25 mouse cellular contexts compared by ENCODE assay signal in the genomic region with DNA sequence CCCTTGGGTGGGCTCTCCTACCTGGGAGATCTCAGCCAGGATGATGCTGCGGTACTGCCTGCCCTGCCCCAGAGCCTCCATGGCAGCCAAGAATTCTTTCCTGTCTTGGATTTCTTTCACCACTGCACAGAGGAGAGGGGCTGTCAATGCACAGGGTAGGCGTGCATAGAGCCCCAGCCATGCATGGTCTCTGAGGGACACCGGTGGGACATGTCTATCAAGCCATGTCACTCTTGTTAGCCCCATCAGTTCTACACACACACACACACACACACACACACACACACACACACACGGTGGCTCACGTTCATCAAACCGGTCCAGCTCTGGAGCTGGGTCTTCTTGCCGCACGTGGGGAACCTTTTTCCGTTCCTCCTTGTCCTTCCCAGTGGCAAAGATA. TPM values are rescaled to one million over a fixed set of nuclear protein-coding genes. Genes with fewer than 3 reads are reported as not detected.
DNase-seq lines count a peak whose midpoint lies in the region; ATAC-seq and TF ChIP-seq lines count a peak whose summit lies in the region.
"Had no signal": no experiment of that assay in that cellular context is flagged by ENCODE, and none has a peak within 500 bp of the region (broad histone marks: within the 10 kb centered on the region; RNA-seq: fewer than 3 reads in every experiment).

No protein-coding gene starts in this region.

- intact Hi-C loops in gastrocnemius, postnatal 14 days (cut with DNase I; ENCODE audit: low total_unique reads), result no loop called here

- peaks cover 35% of the 10 kb centered on the region for H3K36me3 ChIP-seq in hindbrain, embryonic 15.5 days
- peaks cover 39% of the 10 kb centered on the region for H3K36me3 ChIP-seq in hindbrain, embryonic 13.5 days
- peaks cover 29% of the 10 kb centered on the region; the same call in 1 of the 2 replicates for H3K36me3 ChIP-seq in kidney, postnatal 0 days (ENCODE audit: insufficient read depth, low read length)
- H3K36me3 ChIP-seq in embryonic facial prominence, embryonic 13.5 days, result peaks cover 45% of the 10 kb centered on the region
- H3K36me3 ChIP-seq in limb, embryonic 13.5 days, result peaks cover 43% of the 10 kb centered on the region

- no peaks in the 10 kb centered on the region for H3K9me3 ChIP-seq in hindbrain, embryonic 15.5 days
- no peaks in the 10 kb centered on the region for H3K9me3 ChIP-seq in hindbrain, embryonic 13.5 days
- H3K9me3 ChIP-seq in kidney, postnatal 0 days (replicated peaks; ENCODE audit: low read length), result no peaks in the 10 kb centered on the region
- H3K9me3 ChIP-seq in embryonic facial prominence, embryonic 13.5 days, result no peaks in the 10 kb centered on the region
- H3K9me3 ChIP-seq in limb, embryonic 13.5 days, result no peaks in the 10 kb centered on the region
- H3K9me3 ChIP-seq: forebrain, embryonic 13.5 days; heart, embryonic 10.5 days; hindbrain, embryonic 10.5 days; lung, embryonic 15.5 days; neural tube, embryonic 13.5 days had no signal

- peak; percentile 8; the same call in 1 of the 2 replicates for ATAC-seq in hindbrain, embryonic 15.5 days (ENCODE audit: low FRiP score, low read depth)
- ATAC-seq in hindbrain, embryonic 13.5 days (ENCODE audit: low FRiP score), result no peak
- ATAC-seq in kidney, postnatal 0 days (replicated peaks; ENCODE audit: low FRiP score, low read depth), result no peak
- ATAC-seq in embryonic facial prominence, embryonic 13.5 days (ENCODE audit: insufficient number of reproducible peaks, insufficient read depth, low FRiP score, low TSS enrichment, low read depth), result 0 out of 2 replicates have a peak, but pooled peaks have one; percentile 50
- peak; percentile 42; the same call in 1 of the 2 replicates for ATAC-seq in limb, embryonic 13.5 days (ENCODE audit: low FRiP score, low read depth)
- ATAC-seq in monocyte, adult 5-6 weeks (replicated peaks; ENCODE audit: insufficient number of reproducible peaks, low FRiP score, low TSS enrichment, poor library complexity, severe bottlenecking), result no peak
- ATAC-seq: forebrain, embryonic 13.5 days; inflammation-experienced regulatory T-cells, adult 6 months; Patski had no signal

- no peak for DNase-seq in kidney, postnatal 0 days (ENCODE audit: low spot score)
- DNase-seq in kidney, adult 11 months, result no peak
- no peak for DNase-seq in gastrocnemius, postnatal 14 days
- DNase-seq: adrenal gland, postnatal 36 days; cerebellum, adult 9-10 months; kidney, postnatal 10 days; right cerebral cortex, postnatal 25 days; spleen, adult 18-20 months had no signal

- TF ChIP-seq CTCF in kidney, postnatal 0 days (IDR thresholded peaks at IDR 0.05; ENCODE audit: low read depth), result no peak

- H3K4me2 ChIP-seq in hindbrain, embryonic 15.5 days, result no peak overlapping the region
- no peak overlapping the region for H3K4me2 ChIP-seq in hindbrain, embryonic 13.5 days
- H3K4me2 ChIP-seq in kidney, postnatal 0 days (ENCODE audit: low read length), result no peak overlapping the region
- no peak overlapping the region for H3K4me2 ChIP-seq in embryonic facial prominence, embryonic 13.5 days
- no peak overlapping the region for H3K4me2 ChIP-seq in limb, embryonic 13.5 days (replicated peaks)
- H3K4me2 ChIP-seq: forebrain, embryonic 13.5 days; lung, embryonic 15.5 days; midbrain, embryonic 11.5 days; neural tube, embryonic 13.5 days had no signal

- H3K9ac ChIP-seq in hindbrain, embryonic 15.5 days, result no peak overlapping the region
- no peak overlapping the region for H3K9ac ChIP-seq in hindbrain, embryonic 13.5 days
- no peak overlapping the region for H3K9ac ChIP-seq in kidney, postnatal 0 days (ENCODE audit: low read depth, low read length)
- no peak overlapping the region; the same call in 1 of the 2 replicates for H3K9ac ChIP-seq in embryonic facial prominence, embryonic 13.5 days
- H3K9ac ChIP-seq in limb, embryonic 13.5 days, result no peak overlapping the region
- H3K9ac ChIP-seq: forebrain, embryonic 13.5 days; liver, embryonic 14.5 days; lung, embryonic 15.5 days; neural tube, embryonic 13.5 days had no signal

- H3K4me3 ChIP-seq in hindbrain, embryonic 15.5 days, result no peak overlapping the region
- no peak overlapping the region for H3K4me3 ChIP-seq in hindbrain, embryonic 13.5 days
- H3K4me3 ChIP-seq in kidney, postnatal 0 days (replicated peaks; ENCODE audit: low read depth, low read length), result no peak overlapping the region
- no peak overlapping the region for H3K4me3 ChIP-seq in embryonic facial prominence, embryonic 13.5 days
- H3K4me3 ChIP-seq in limb, embryonic 13.5 days, result no peak overlapping the region
- H3K4me3 ChIP-seq: erythroblast, embryonic 14.5 days; forebrain, embryonic 13.5 days; heart, embryonic 10.5 days; hindbrain, embryonic 10.5 days; layer of hippocampus, adult 2 months; lung, embryonic 15.5 days; neural tube, embryonic 13.5 days had no signal

- no peaks in the 10 kb centered on the region for H3K27me3 ChIP-seq in hindbrain, embryonic 15.5 days
- 0 out of 2 replicates have a peak, but pooled peaks cover 2% of the 10 kb centered on the region for H3K27me3 ChIP-seq in hindbrain, embryonic 13.5 days
- H3K27me3 ChIP-seq in kidney, postnatal 0 days (ENCODE audit: insufficient read depth, low read length), result no peaks in the 10 kb centered on the region
- no peaks in the 10 kb centered on the region; the same call in 1 of the 2 replicates for H3K27me3 ChIP-seq in embryonic facial prominence, embryonic 13.5 days
- peaks cover 5% of the 10 kb centered on the region; the same call in 1 of the 2 replicates for H3K27me3 ChIP-seq in limb, embryonic 13.5 days
- H3K27me3 ChIP-seq: forebrain, embryonic 13.5 days; lung, embryonic 15.5 days; neural tube, embryonic 13.5 days; Patski had no signal

- WGBS in hindbrain, embryonic 15.5 days, result 73% methylated on average over 9 of the region's 9 CpGs
- WGBS in hindbrain, embryonic 13.5 days, result 73% methylated on average over 9 of the region's 9 CpGs
- WGBS in kidney, postnatal 0 days, result 67% methylated on average over 9 of the region's 9 CpGs
- WGBS in embryonic facial prominence, embryonic 13.5 days, result 70% methylated on average over 9 of the region's 9 CpGs
- 70% methylated on average over 9 of the region's 9 CpGs for WGBS in limb, embryonic 13.5 days

- no peak overlapping the region for H3K27ac ChIP-seq in hindbrain, embryonic 15.5 days (replicated peaks)
- H3K27ac ChIP-seq in hindbrain, embryonic 13.5 days, result no peak overlapping the region
- H3K27ac ChIP-seq in kidney, postnatal 0 days, result peak overlapping the region; percentile 42; the same call in 1 of the 2 replicates
- no peak overlapping the region for H3K27ac ChIP-seq in embryonic facial prominence, embryonic 13.5 days
- peak overlapping the region; percentile 69 for H3K27ac ChIP-seq in limb, embryonic 13.5 days
- H3K27ac ChIP-seq: forebrain, embryonic 13.5 days; heart, embryonic 10.5 days; hindbrain, embryonic 10.5 days; liver, embryonic 14.5 days; lung, embryonic 15.5 days; neural tube, embryonic 13.5 days had no signal

- peaks cover 3% of the 10 kb centered on the region for H3K4me1 ChIP-seq in hindbrain, embryonic 15.5 days (replicated peaks)
- H3K4me1 ChIP-seq in hindbrain, embryonic 13.5 days (replicated peaks), result peaks cover 3% of the 10 kb centered on the region
- peaks cover 13% of the 10 kb centered on the region; the same call in 1 of the 2 replicates for H3K4me1 ChIP-seq in kidney, postnatal 0 days (replicated peaks; ENCODE audit: insufficient read depth, low read length)
- H3K4me1 ChIP-seq in embryonic facial prominence, embryonic 13.5 days, result peaks cover 10% of the 10 kb centered on the region
- H3K4me1 ChIP-seq in limb, embryonic 13.5 days, result peaks cover 20% of the 10 kb centered on the region

RNA-seq across cellular contexts. Expression of gene Polr2f, which starts 5.5 kb away (rescaled TPM):
- polyA plus RNA-seq in hindbrain, embryonic 15.5 days (2015; fragmentation: Nextera tagmentation; extraction: Ambion mirVana), result 253 and 258 TPM in 2 replicates
- 263 and 295 TPM in 2 replicates for polyA plus RNA-seq in hindbrain, embryonic 13.5 days (2015; fragmentation: Nextera tagmentation; extraction: Ambion mirVana)
- polyA plus RNA-seq in kidney, postnatal 0 days (2015; fragmentation: Nextera tagmentation; extraction: Ambion mirVana), result 314 and 321 TPM in 2 replicates
- 348 and 353 TPM in 2 replicates for polyA plus RNA-seq in embryonic facial prominence, embryonic 13.5 days (2015; fragmentation: Nextera tagmentation; extraction: Ambion mirVana)
- 293 and 294 TPM in 2 replicates for polyA plus RNA-seq in limb, embryonic 13.5 days (2015; fragmentation: Nextera tagmentation; extraction: Ambion mirVana)
- 10 to 100 TPM; 62.4 to 74.9 TPM for total RNA-seq in gastrocnemius, postnatal 14 days (2021)
- 26.5 to 98.4 TPM (median 53.0 TPM) in 3 replicates for total RNA-seq in monocyte, adult 5-6 weeks (2017)

RNA-seq across cellular contexts. Expression of gene 1700088E04Rik, which starts 5.7 kb away (rescaled TPM):
- polyA plus RNA-seq in hindbrain, embryonic 15.5 days (2015; fragmentation: Nextera tagmentation; extraction: Ambion mirVana), result 17.2 and 22.0 TPM in 2 replicates
- 15.3 and 22.1 TPM in 2 replicates for polyA plus RNA-seq in hindbrain, embryonic 13.5 days (2015; fragmentation: Nextera tagmentation; extraction: Ambion mirVana)
- 12.9 and 15.2 TPM in 2 replicates for polyA plus RNA-seq in kidney, postnatal 0 days (2015; fragmentation: Nextera tagmentation; extraction: Ambion mirVana)
- polyA plus RNA-seq in embryonic facial prominence, embryonic 13.5 days (2015; fragmentation: Nextera tagmentation; extraction: Ambion mirVana), result 9.7 and 10.2 TPM in 2 replicates
- 5.6 and 7.5 TPM in 2 replicates for polyA plus RNA-seq in limb, embryonic 13.5 days (2015; fragmentation: Nextera tagmentation; extraction: Ambion mirVana)
- 1 to 10 TPM in 1 of 2 experiments, under 1 TPM in 1; 0.43 to 1.1 TPM for total RNA-seq in gastrocnemius, postnatal 14 days (2021)
- total RNA-seq in monocyte, adult 5-6 weeks (2017), result not detected in 3 replicates
- total RNA-seq: granulocyte monocyte progenitor cell, adult 5-6 weeks had no signal
- polyA plus RNA-seq: erythroblast, embryonic 14.5 days had no signal

RNA-seq across cellular contexts. Expression of gene Micall1, which starts 26.6 kb away (rescaled TPM):
- polyA plus RNA-seq in hindbrain, embryonic 15.5 days (2015; fragmentation: Nextera tagmentation; extraction: Ambion mirVana), result 12.4 and 15.0 TPM in 2 replicates
- polyA plus RNA-seq in hindbrain, embryonic 13.5 days (2015; fragmentation: Nextera tagmentation; extraction: Ambion mirVana), result 8.7 and 10.3 TPM in 2 replicates
- 5.9 and 6.6 TPM in 2 replicates for polyA plus RNA-seq in kidney, postnatal 0 days (2015; fragmentation: Nextera tagmentation; extraction: Ambion mirVana)
- 12.8 and 13.8 TPM in 2 replicates for polyA plus RNA-seq in embryonic facial prominence, embryonic 13.5 days (2015; fragmentation: Nextera tagmentation; extraction: Ambion mirVana)
- polyA plus RNA-seq in limb, embryonic 13.5 days (2015; fragmentation: Nextera tagmentation; extraction: Ambion mirVana), result 8.9 and 10.6 TPM in 2 replicates
- 10 to 100 TPM; 14.4 to 15.8 TPM for total RNA-seq in gastrocnemius, postnatal 14 days (2021)
- 12.9 to 26.3 TPM (median 16.2 TPM) in 3 replicates for total RNA-seq in monocyte, adult 5-6 weeks (2017)

RNA-seq across cellular contexts. Expression of gene Sox10, which starts 29.7 kb away (rescaled TPM):
- 8.2 and 8.9 TPM in 2 replicates for polyA plus RNA-seq in hindbrain, embryonic 15.5 days (2015; fragmentation: Nextera tagmentation; extraction: Ambion mirVana)
- polyA plus RNA-seq in hindbrain, embryonic 13.5 days (2015; fragmentation: Nextera tagmentation; extraction: Ambion mirVana), result 6.6 and 8.1 TPM in 2 replicates
- 0.23 and 0.25 TPM in 2 replicates for polyA plus RNA-seq in kidney, postnatal 0 days (2015; fragmentation: Nextera tagmentation; extraction: Ambion mirVana)
- polyA plus RNA-seq in embryonic facial prominence, embryonic 13.5 days (2015; fragmentation: Nextera tagmentation; extraction: Ambion mirVana), result 8.0 and 11.6 TPM in 2 replicates
- 5.9 and 6.3 TPM in 2 replicates for polyA plus RNA-seq in limb, embryonic 13.5 days (2015; fragmentation: Nextera tagmentation; extraction: Ambion mirVana)
- 1 to 10 TPM; 2.3 to 6.5 TPM for total RNA-seq in gastrocnemius, postnatal 14 days (2021)
- total RNA-seq in monocyte, adult 5-6 weeks (2017), result not detected in 3 replicates
- total RNA-seq: granulocyte monocyte progenitor cell, adult 5-6 weeks had no signal
- polyA plus RNA-seq: erythroblast, embryonic 14.5 days; inflammation-experienced regulatory T-cells, adult 6 months; Patski had no signal

Comparison
In these comparisons a context has a peak if more than half of its experiments do, and no peak if none do; other contexts are left out.
1. ATAC-seq: peak in hindbrain, embryonic 15.5 days (single experiment), embryonic facial prominence, embryonic 13.5 days (single experiment) and limb, embryonic 13.5 days (single experiment); none in hindbrain, embryonic 13.5 days (single experiment), kidney, postnatal 0 days (single experiment) and monocyte, adult 5-6 weeks (single experiment).
2. H3K27ac ChIP-seq: peak in kidney, postnatal 0 days (single experiment) and limb, embryonic 13.5 days (single experiment); none in hindbrain, embryonic 15.5 days (single experiment), hindbrain, embryonic 13.5 days (single experiment) and embryonic facial prominence, embryonic 13.5 days (single experiment).